Mouse (Mus musculus): ENCODE data around the gene Rabl3. TPM values are rescaled to one million over a fixed set of nuclear protein-coding genes. Genes with fewer than 3 reads are reported as not detected.

Rabl3 gene
- polyA plus RNA-seq, 1 experiment from 2014 or later, result 48.4 TPM

DNA sequence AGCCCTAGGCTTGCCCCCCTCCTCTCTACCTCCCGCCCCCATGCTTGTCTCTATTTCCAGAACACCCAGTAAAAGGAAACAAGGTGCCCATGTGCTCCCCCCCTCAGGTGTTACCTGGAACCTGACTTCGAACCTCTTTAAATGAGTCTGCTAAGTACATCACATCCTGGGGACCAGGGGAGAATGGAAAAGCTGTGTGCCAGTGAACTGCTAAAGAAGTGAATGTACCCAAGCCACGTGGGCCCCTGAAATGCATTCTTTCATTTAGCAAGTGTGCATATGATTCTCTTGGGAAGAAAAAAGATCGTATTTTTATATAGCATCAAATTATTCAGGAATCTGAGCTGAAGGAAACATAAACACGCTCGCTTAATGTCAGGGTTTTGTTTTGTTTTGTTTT is 44.1 kb downstream of the Rabl3 start:
- Histone ChIP-seq H3K4me1 (peaks cover 55% of the 10 kb centered on the region), H3K9me3 (replicated peaks) (no peaks in the 10 kb centered on the region), H3K4me3 (peak overlapping the region; percentile 47), H3K36me3 (no peaks in the 10 kb centered on the region), H3K27me3 (ENCODE audit: low read depth, poor library complexity, severe bottlenecking) (no peaks in the 10 kb centered on the region), H3K27ac (replicated peaks) (peak overlapping the region; percentile 93)
- 36% methylated on average over 6 of the region's 6 CpGs for WGBS
- peak; percentile 13 for DNase-seq (ENCODE audit: low spot score)

DNA sequence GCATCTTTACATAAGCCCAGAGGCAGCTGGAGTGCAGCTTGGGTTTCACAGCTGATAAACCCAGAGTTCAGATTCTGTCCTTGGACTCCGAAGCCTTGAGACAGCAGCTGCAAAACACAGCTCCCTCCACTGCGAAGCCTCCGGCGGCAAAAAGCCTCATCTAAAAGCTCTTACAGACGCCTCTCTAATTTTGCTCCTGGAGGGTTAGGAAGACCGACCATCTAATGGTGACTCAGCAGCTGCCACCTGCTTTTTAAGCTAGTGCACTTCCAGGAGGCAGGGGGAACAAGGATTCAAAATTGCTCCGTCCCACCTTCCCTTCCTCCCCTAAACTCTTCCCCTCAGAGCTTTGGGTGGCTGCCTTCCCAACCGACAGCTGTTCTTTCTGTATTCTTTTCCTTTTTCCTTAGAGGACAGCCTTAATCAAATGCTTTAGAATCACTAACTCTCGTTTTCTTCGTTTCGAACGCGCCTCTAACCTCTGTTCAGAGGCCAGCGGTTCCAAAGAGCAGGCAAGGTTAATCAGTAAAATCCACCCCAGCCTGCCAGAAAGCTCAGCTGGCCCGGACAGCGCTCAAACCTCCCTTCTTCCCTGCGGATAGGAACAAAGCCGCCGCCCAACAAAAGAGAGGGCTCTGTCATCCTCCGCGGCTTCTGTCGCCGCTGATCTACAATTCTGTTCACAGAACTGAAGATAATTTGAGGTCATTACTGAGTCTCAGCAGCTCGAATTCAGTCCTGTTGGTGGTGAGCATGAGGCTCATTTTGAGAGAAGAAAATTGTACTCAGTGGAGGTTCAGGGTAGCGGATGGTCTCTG is 44.7 kb downstream of the Rabl3 start:
- peak; percentile 89 for DNase-seq (ENCODE audit: low spot score)
- 2% methylated on average over 25 of the region's 25 CpGs for WGBS

DNA sequence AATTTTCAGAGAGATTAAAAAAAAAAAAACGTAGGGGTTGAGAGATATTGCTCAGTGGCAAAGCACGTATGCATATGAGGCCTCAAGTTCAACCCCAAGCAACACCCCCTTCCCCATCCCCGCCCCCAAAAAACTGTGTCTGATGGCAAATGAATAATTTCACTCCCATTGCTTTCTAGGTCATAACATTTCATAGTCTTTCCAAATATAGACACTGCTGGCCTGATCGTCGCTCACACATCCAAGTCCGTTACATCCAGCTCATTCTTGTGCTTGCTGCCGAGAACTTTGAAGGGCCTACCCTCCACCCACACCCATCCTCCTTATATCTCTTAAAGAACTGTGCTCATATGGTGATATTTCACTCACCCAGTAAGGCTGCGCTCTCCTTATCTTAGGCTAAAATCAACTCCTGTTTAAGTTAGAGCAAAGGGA is 45.5 kb downstream of the Rabl3 start:
- peak overlapping the region; percentile 47 for H3K4me3 ChIP-seq
- WGBS, result 54% methylated on average over 8 of the region's 8 CpGs
- no peaks in the 10 kb centered on the region for H3K36me3 ChIP-seq
- peaks cover 53% of the 10 kb centered on the region for H3K4me1 ChIP-seq
- peak; percentile 35 for DNase-seq (ENCODE audit: low spot score)
- no peaks in the 10 kb centered on the region for H3K9me3 ChIP-seq (replicated peaks)
- H3K27ac ChIP-seq (replicated peaks), result peak overlapping the region; percentile 93
- H3K27me3 ChIP-seq (ENCODE audit: low read depth, poor library complexity, severe bottlenecking), result no peaks in the 10 kb centered on the region

More for the DNA sequence above, 44.7 kb downstream of the Rabl3 start:
- Histone ChIP-seq H3K9me3 (replicated peaks) (no peaks in the 10 kb centered on the region), H3K27me3 (ENCODE audit: low read depth, poor library complexity, severe bottlenecking) (no peaks in the 10 kb centered on the region), H3K36me3 (no peaks in the 10 kb centered on the region), H3K27ac (replicated peaks) (peak overlapping the region; percentile 93), H3K4me1 (peaks cover 54% of the 10 kb centered on the region), H3K4me3 (peak overlapping the region; percentile 47)

DNA sequence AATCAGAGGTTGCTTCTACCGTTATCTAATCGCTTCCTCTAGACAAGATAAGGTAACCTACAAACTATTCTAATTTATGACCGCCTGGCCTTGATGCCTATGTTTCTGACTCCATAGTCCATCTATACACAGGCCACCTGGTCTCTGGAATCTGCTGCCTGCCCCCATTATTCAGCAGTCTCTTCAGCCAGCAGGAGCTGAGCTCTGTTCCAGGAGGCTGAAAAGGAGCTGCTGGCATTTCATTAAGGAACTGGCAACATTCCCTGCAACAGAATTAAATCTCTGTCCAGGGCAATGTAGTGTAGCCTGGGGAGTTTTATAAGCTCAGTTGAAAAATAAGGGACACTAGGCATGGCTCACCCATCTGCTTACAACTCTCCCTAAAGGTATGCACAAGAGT is 51.2 kb downstream of the Rabl3 start:
- Histone ChIP-seq H3K27me3 (ENCODE audit: low read depth, poor library complexity, severe bottlenecking) (no peaks in the 10 kb centered on the region), H3K27ac (replicated peaks) (no peak overlapping the region), H3K4me3 (no peak overlapping the region), H3K4me1 (peaks cover 12% of the 10 kb centered on the region), H3K36me3 (no peaks in the 10 kb centered on the region), H3K9me3 (replicated peaks) (no peaks in the 10 kb centered on the region)
- DNase-seq (ENCODE audit: low spot score), result no peak
- WGBS, result 95% methylated on average over 3 of the region's 3 CpGs

DNA sequence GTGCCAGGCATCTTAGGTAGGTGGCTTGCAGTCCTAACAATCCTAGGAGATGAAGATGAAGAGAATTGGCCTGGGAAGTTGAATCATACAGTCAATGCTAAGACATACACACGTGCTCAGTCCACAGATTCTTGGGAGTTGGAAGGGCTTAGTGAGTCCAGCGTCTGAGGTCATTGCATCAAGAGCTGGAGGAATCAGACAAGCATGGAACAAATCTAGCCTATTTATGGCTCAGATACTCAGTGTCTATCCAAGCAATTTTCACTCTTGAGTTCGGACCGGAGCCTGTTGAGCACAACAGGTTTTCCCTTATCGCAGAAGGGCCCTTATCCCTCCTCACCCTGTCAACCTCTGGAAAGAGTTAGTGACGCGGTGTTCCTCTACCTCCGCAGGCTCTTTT is 51.9 kb downstream of the Rabl3 start:
- Histone ChIP-seq H3K36me3 (no peaks in the 10 kb centered on the region), H3K4me3 (no peak overlapping the region), H3K27me3 (ENCODE audit: low read depth, poor library complexity, severe bottlenecking) (no peaks in the 10 kb centered on the region), H3K27ac (replicated peaks) (no peak overlapping the region), H3K4me1 (peaks cover 10% of the 10 kb centered on the region; the same call in 1 of the 2 replicates), H3K9me3 (replicated peaks) (no peaks in the 10 kb centered on the region)
- WGBS, result 90% methylated on average over 8 of the region's 8 CpGs
- DNase-seq (ENCODE audit: low spot score), result no peak

DNA sequence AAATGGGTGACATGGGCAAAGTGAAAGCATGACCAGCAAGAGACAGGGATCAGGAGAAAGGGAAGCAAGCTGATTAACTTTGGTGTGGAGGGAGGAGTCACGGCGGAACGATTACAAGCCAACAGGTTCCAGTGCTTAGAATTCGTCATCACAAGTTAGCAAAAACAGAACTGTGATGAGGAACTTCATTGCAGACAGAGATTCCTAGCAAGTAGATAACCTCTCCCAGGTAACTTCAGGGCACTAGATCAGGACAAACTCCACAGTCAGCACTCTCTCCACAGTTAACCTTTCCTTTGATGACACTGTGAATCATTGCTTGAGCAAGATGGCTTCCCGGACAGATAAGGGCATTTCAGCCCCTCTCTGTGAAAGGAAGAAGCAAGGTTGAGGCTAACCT is 57.7 kb downstream of the Rabl3 start:
- Histone ChIP-seq H3K4me3 (no peak overlapping the region), H3K36me3 (no peaks in the 10 kb centered on the region), H3K27ac (replicated peaks) (no peak overlapping the region), H3K9me3 (replicated peaks) (no peaks in the 10 kb centered on the region), H3K4me1 (no peaks in the 10 kb centered on the region), H3K27me3 (ENCODE audit: low read depth, poor library complexity, severe bottlenecking) (no peaks in the 10 kb centered on the region)
- WGBS, result 81% methylated on average over 5 of the region's 5 CpGs
- DNase-seq (ENCODE audit: low spot score), result no peak

DNA sequence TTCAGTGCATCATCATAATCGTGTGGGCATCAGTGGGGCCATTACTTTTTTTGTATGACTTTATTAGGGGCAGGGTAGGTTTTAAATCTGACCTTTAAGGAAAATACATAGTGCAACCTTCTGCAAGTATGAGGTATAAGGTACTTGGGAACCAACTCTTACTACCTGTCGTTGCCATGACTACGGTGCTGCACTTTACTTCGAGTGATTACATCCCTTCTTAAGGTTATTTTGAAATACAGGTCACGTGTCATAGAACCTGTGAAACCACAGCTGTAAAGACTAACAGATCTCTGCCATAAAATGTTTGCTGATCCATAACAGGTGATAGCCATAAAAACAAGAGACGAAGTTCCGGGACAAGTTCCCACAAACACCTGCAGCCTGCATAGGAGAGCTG is 58.8 kb downstream of the Rabl3 start:
- no peaks in the 10 kb centered on the region for H3K36me3 ChIP-seq
- DNase-seq (ENCODE audit: low spot score), result no peak
- H3K4me1 ChIP-seq, result no peaks in the 10 kb centered on the region
- H3K4me3 ChIP-seq, result no peak overlapping the region
- WGBS, result 92% methylated on average over 7 of the region's 7 CpGs
- H3K27me3 ChIP-seq (ENCODE audit: low read depth, poor library complexity, severe bottlenecking), result no peaks in the 10 kb centered on the region
- no peaks in the 10 kb centered on the region for H3K9me3 ChIP-seq (replicated peaks)
- no peak overlapping the region for H3K27ac ChIP-seq (replicated peaks)

DNA sequence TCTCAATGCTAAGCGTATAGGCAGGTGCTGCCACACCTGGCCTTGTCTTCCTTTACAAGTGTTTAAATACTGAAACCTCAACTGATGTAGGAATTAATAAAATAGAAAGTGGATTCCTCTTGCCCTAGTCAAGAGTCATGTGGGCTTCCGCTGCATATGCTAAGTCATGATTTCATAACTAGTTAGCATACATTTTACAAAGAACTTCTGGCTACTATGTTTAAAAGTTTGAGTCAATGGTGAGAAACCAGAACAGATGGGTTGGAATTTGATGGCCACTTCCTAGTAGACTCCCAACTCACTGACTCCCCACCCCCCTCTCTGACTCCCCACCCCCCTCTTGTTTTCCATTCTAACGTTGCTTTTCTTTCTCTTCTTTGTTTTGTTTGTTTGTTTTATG is 59.6 kb downstream of the Rabl3 start:
- no peaks in the 10 kb centered on the region for H3K27me3 ChIP-seq (ENCODE audit: low read depth, poor library complexity, severe bottlenecking)
- H3K9me3 ChIP-seq (replicated peaks), result no peaks in the 10 kb centered on the region
- WGBS, result 88% methylated on average over 3 of the region's 3 CpGs

DNA sequence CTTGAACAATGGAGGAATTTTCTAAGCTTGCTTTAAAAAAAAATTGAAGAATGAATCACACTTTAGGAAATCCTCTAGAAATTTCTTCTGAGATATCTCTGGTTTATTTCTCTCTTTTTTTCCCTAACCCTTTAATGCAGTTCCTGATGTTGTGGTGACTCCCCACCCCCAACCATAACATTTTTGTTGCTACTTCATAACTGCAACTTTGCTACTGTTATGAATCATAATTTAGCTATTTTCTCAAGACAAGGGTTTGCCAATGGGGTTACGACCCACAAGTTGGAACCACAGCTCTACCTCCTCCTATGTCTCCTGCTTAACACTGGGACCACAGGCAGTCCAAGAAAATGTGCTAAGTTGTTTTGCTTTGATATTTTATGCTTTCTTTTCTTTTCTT is 63.7 kb downstream of the Rabl3 start:
- 93% methylated on average over 1 of the region's 1 CpGs for WGBS
- no peak for DNase-seq (ENCODE audit: low spot score)
- Histone ChIP-seq H3K36me3 (no peaks in the 10 kb centered on the region), H3K9me3 (replicated peaks) (no peaks in the 10 kb centered on the region), H3K27ac (replicated peaks) (no peak overlapping the region), H3K27me3 (ENCODE audit: low read depth, poor library complexity, severe bottlenecking) (no peaks in the 10 kb centered on the region), H3K4me3 (no peak overlapping the region), H3K4me1 (peaks cover 7% of the 10 kb centered on the region)

More for the DNA sequence above, 59.6 kb downstream of the Rabl3 start:
- H3K4me3 ChIP-seq, result no peak overlapping the region
- no peaks in the 10 kb centered on the region for H3K4me1 ChIP-seq
- no peak for DNase-seq (ENCODE audit: low spot score)
- H3K36me3 ChIP-seq, result no peaks in the 10 kb centered on the region
- no peak overlapping the region for H3K27ac ChIP-seq (replicated peaks)

DNA sequence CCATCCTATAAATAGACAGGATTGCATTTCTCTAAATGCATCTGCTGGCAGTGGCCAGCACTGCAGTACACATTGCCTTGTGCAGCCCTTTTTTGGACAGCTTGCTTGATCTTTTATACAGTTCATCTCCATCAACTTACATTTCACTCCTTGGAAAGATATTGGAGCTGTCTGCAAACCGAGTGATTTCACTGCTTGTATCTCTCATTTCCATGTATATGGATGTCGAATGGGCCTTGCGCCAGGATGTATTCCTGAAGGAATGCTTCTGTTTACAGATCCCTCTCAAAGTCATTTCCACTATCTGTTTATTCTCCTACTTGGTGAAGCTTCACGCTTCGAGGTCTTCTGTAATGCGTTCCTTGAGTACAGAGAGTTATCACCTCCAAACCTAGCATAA is 64.6 kb downstream of the Rabl3 start:
- Histone ChIP-seq H3K9me3 (replicated peaks) (no peaks in the 10 kb centered on the region), H3K27me3 (ENCODE audit: low read depth, poor library complexity, severe bottlenecking) (no peaks in the 10 kb centered on the region), H3K27ac (replicated peaks) (no peak overlapping the region), H3K36me3 (no peaks in the 10 kb centered on the region), H3K4me1 (peaks cover 15% of the 10 kb centered on the region), H3K4me3 (no peak overlapping the region)
- 90% methylated on average over 6 of the region's 6 CpGs for WGBS
- DNase-seq (ENCODE audit: low spot score), result no peak

DNA sequence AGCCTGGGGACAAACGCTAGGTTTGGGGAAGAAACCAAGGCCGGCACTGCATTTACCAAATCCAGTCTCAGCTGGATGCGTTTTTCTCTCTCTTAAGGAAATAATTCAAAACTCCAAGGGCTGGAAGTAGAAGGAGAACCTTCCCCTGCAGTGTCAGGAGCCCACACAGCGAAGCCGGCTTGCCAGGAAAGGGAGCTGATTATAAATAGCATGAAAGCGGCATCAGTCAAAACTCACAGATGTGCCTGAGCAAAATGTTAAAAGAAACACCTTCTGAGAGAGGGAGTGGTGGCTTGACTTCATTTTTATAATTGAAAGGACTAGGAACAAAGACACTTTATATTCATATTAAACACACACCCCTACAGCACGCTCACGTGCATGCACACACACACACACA is 70.6 kb downstream of the Rabl3 start:
- WGBS, result 87% methylated on average over 8 of the region's 8 CpGs
- Histone ChIP-seq H3K27ac (replicated peaks) (no peak overlapping the region; the same call in 1 of the 2 replicates), H3K4me3 (no peak overlapping the region), H3K9me3 (replicated peaks) (no peaks in the 10 kb centered on the region), H3K36me3 (no peaks in the 10 kb centered on the region), H3K27me3 (ENCODE audit: low read depth, poor library complexity, severe bottlenecking) (no peaks in the 10 kb centered on the region), H3K4me1 (peaks cover 25% of the 10 kb centered on the region)
- no peak for DNase-seq (ENCODE audit: low spot score)

DNA sequence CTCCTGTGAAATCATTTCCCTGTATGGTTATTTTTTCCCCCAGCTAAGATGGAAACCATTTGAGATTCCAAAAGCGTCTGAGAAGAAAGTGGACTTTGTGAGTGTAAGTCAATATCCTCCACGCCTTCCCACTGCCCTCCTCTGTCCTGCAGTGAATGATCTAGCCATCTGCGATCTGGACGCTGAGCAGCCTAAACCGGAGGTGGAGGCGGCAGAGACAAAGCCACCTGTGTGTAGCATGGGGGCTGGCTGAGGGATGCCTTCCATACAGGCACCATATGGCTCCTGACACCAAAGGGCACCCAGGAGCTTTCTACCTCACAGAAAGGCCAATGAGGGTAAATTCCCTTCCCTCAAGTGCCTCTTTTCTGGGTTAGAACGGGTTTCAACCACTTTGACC is 71.4 kb downstream of the Rabl3 start:
- Histone ChIP-seq H3K27ac (replicated peaks) (no peak overlapping the region), H3K27me3 (ENCODE audit: low read depth, poor library complexity, severe bottlenecking) (no peaks in the 10 kb centered on the region), H3K4me3 (no peak overlapping the region), H3K36me3 (no peaks in the 10 kb centered on the region), H3K4me1 (peaks cover 25% of the 10 kb centered on the region), H3K9me3 (replicated peaks) (no peaks in the 10 kb centered on the region)
- no peak for DNase-seq (ENCODE audit: low spot score)
- 83% methylated on average over 7 of the region's 7 CpGs for WGBS

DNA sequence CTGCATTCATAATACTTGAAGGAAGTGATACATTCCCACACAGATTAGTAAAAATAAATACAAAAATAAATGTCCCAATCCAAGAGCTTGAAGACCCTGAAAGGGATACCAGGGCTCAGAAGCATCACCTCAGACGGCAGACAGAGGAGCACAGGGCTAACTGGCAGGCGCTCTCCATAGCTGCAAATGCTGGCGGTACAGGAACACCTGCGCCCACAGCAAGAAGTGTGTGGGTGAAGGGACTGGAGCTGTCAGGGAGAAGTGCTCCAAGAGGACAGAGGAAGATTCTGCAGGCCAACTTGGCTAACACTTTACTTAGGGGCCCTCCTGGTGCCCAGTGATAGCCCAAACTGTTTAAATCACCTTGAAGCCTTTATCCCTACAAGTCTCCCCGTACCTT is 72.3 kb downstream of the Rabl3 start:
- WGBS, result 90% methylated on average over 5 of the region's 5 CpGs
- Histone ChIP-seq H3K9me3 (replicated peaks) (no peaks in the 10 kb centered on the region), H3K4me3 (no peak overlapping the region), H3K4me1 (peaks cover 25% of the 10 kb centered on the region), H3K27ac (replicated peaks) (no peak overlapping the region), H3K27me3 (ENCODE audit: low read depth, poor library complexity, severe bottlenecking) (no peaks in the 10 kb centered on the region), H3K36me3 (no peaks in the 10 kb centered on the region)
- DNase-seq (ENCODE audit: low spot score), result no peak

Measured in midbrain, embryonic 10.5 days (tissue).